Mouse (Mus musculus) right cerebral cortex, adult 2 months (tissue): Measurements from ENCODE around the gene Col7a1.
A peak's percentile ranks its signal among the peaks of the same experiment; 100 is the strongest.

ENCODE experiments used
- DNase-seq, 2 experiments: peaks; one replicate each; pipeline ENCODE4 v3.0.0; 2021 to 2022; ENCODE audit warnings: low spot score in 2 of 2

Col7a1 gene

GRCm38 (mm10) chr9:108985710-108986109 is 32.3 kb downstream of the Col7a1 start, which contains the start of gene Ucn2:
Gene Ucn2 (plus strand): TSS chr9:108986010.
- DNase-seq = no peak

GRCm38 (mm10) chr9:108987704-108988350 is 34.4 kb downstream of the Col7a1 start:
- no peak for DNase-seq

- no peak for DNase-seq
Measured at GRCm38 (mm10) chr9:108989802-108990461, 36.5 kb downstream of the Col7a1 start.

- no peak for DNase-seq
Measured at GRCm38 (mm10) chr9:108990462-108990820, 37.1 kb downstream of the Col7a1 start.

- peak; percentile 90 to 95 for DNase-seq
Measured at GRCm38 (mm10) chr9:108991428-108992084, 38.2 kb downstream of the Col7a1 start, which contains the start of gene Pfkfb4. Gene Pfkfb4 (plus strand): TSS chr9:108991778.

- DNase-seq = peak in 1 of 2 experiments; percentile 25
Measured at GRCm38 (mm10) chr9:108992085-108992469, 38.7 kb downstream of the Col7a1 start.

- no peak for DNase-seq
Measured at GRCm38 (mm10) chr9:108992620-108993361, 39.4 kb downstream of the Col7a1 start.

- no peak for DNase-seq
Measured at GRCm38 (mm10) chr9:108996411-108996810, 43.0 kb downstream of the Col7a1 start.

- peak; percentile 29 to 41 for DNase-seq
Measured at GRCm38 (mm10) chr9:108998287-108999166, 45.1 kb downstream of the Col7a1 start.

GRCm38 (mm10) chr9:108999167-108999526 is 45.8 kb downstream of the Col7a1 start:
- no peak for DNase-seq

GRCm38 (mm10) chr9:109000726-109001125 is 47.3 kb downstream of the Col7a1 start:
- DNase-seq = peak; percentile 69 to 83

- peak; percentile 57 for DNase-seq
Measured at GRCm38 (mm10) chr9:109003201-109003600, 49.8 kb downstream of the Col7a1 start.

GRCm38 (mm10) chr9:109007025-109007780 is 53.8 kb downstream of the Col7a1 start:
- DNase-seq = no peak

GRCm38 (mm10) chr9:109008081-109008480 is 54.7 kb downstream of the Col7a1 start:
- DNase-seq = no peak

GRCm38 (mm10) chr9:109008994-109009635 is 55.7 kb downstream of the Col7a1 start:
- DNase-seq = peak; percentile 70

GRCm38 (mm10) chr9:109009636-109010315 is 56.4 kb downstream of the Col7a1 start:
- DNase-seq = peak; percentile 51 to 56

GRCm38 (mm10) chr9:109010316-109010690 is 56.9 kb downstream of the Col7a1 start:
- no peak for DNase-seq

- DNase-seq = no peak
Measured at GRCm38 (mm10) chr9:109015397-109015796, 62.0 kb downstream of the Col7a1 start.

GRCm38 (mm10) chr9:109016973-109017604 is 63.7 kb downstream of the Col7a1 start:
- no peak for DNase-seq
